Comparison of ENCODE assay signal across 15 mouse cellular contexts in genomic region chr9:101445293-101445692, GRCm38 (mm10).
DNase-seq lines count a peak whose midpoint lies in the region; ATAC-seq and TF ChIP-seq lines count a peak whose summit lies in the region.
"Had no signal": no experiment of that assay in that cellular context is flagged by ENCODE, and none has a peak within 500 bp of the region (broad histone marks: within the 10 kb centered on the region; RNA-seq: fewer than 3 reads in every experiment).

No protein-coding gene starts in this region.

- H3K4me2 ChIP-seq in heart, postnatal 0 days (ENCODE audit: low read depth, low read length), result no peak overlapping the region
- H3K4me2 ChIP-seq: embryonic facial prominence, embryonic 12.5 days; forebrain, embryonic 13.5 days; hindbrain, embryonic 12.5 days; midbrain, embryonic 11.5 days had no signal

- no peaks in the 10 kb centered on the region for H3K36me3 ChIP-seq in heart, postnatal 0 days (replicated peaks; ENCODE audit: control insufficient read depth, insufficient read depth, low read length)
- H3K36me3 ChIP-seq: embryonic facial prominence, embryonic 12.5 days; hindbrain, embryonic 12.5 days had no signal

- peak; percentile 44 for ATAC-seq in heart, postnatal 0 days (ENCODE audit: insufficient read depth, low read depth)

- WGBS in heart, postnatal 0 days, result 77% methylated on average over 1 of the region's 1 CpGs

- no peak for TF ChIP-seq CTCF in layer of hippocampus, adult 2 months (conservative IDR thresholded peaks at IDR 0.05)
- no peak for TF ChIP-seq CTCF in heart, postnatal 0 days (IDR thresholded peaks at IDR 0.05; ENCODE audit: low read depth)

- no peaks in the 10 kb centered on the region for H3K4me1 ChIP-seq in heart, postnatal 0 days (ENCODE audit: control insufficient read depth, insufficient read depth)
- H3K4me1 ChIP-seq: embryonic facial prominence, embryonic 12.5 days; forebrain, embryonic 13.5 days; hindbrain, embryonic 12.5 days had no signal

- peak overlapping the region; percentile 69 for H3K27ac ChIP-seq in layer of hippocampus, adult 2 months
- 0 out of 2 replicates have a peak overlapping the region, but pooled peaks have one; percentile 38 for H3K27ac ChIP-seq in heart, postnatal 0 days (ENCODE audit: low read depth)
- H3K27ac ChIP-seq: embryonic facial prominence, embryonic 12.5 days; forebrain, embryonic 13.5 days; hindbrain, embryonic 12.5 days; kidney, postnatal 0 days had no signal

- no peak overlapping the region for H3K4me3 ChIP-seq in layer of hippocampus, adult 2 months
- no peak overlapping the region for H3K4me3 ChIP-seq in heart, postnatal 0 days (ENCODE audit: low read depth, low read length)
- H3K4me3 ChIP-seq: embryonic facial prominence, embryonic 12.5 days; erythroblast, embryonic 14.5 days; forebrain, embryonic 13.5 days; hindbrain, embryonic 12.5 days had no signal

- no peak for DNase-seq in layer of hippocampus, adult 2 months (ENCODE audit: low spot score in 2 of 2)
- DNase-seq in layer of hippocampus, postnatal 10 days (ENCODE audit: low spot score in 2 of 2), result no peak
- DNase-seq in heart, adult 9 months (ENCODE audit: low spot score in 2 of 2), result peak; percentile 41 to 51
- no peak for DNase-seq in heart, postnatal 0 days (ENCODE audit: low spot score)
- DNase-seq in kidney, adult 18-20 months, result no peak
- no peak for DNase-seq in thymus, postnatal 14 days
- no peak for DNase-seq in adrenal gland, adult 8-10 months
- DNase-seq: kidney, adult 11 months; thymus, postnatal 25 days had no signal

- TF ChIP-seq EP300 in heart, postnatal 0 days (IDR thresholded peaks at IDR 0.05; ENCODE audit: low read depth), result no peak

- no peaks in the 10 kb centered on the region for H3K9me3 ChIP-seq in heart, postnatal 0 days (replicated peaks; ENCODE audit: control insufficient read depth, low read length)
- H3K9me3 ChIP-seq: embryonic facial prominence, embryonic 12.5 days; forebrain, embryonic 13.5 days; hindbrain, embryonic 12.5 days had no signal

- no peaks in the 10 kb centered on the region for H3K27me3 ChIP-seq in heart, postnatal 0 days (ENCODE audit: control insufficient read depth, insufficient read depth, low read length)
- H3K27me3 ChIP-seq: embryonic facial prominence, embryonic 12.5 days; forebrain, embryonic 13.5 days; hindbrain, embryonic 12.5 days had no signal

- no peak overlapping the region for H3K9ac ChIP-seq in heart, postnatal 0 days (replicated peaks; ENCODE audit: low read depth, low read length)
- H3K9ac ChIP-seq: embryonic facial prominence, embryonic 12.5 days; forebrain, embryonic 13.5 days; hindbrain, embryonic 12.5 days had no signal

Comparison
In these comparisons a context has a peak if more than half of its experiments do, and no peak if none do; other contexts are left out.
1. DNase-seq: peak in heart, adult 9 months (2 of 2); none in layer of hippocampus, adult 2 months (0 of 2), layer of hippocampus, postnatal 10 days (0 of 2), heart, postnatal 0 days (single experiment), kidney, adult 18-20 months (single experiment), thymus, postnatal 14 days (single experiment) and adrenal gland, adult 8-10 months (single experiment).